Mouse (Mus musculus) layer of hippocampus, postnatal 25 days (tissue): ENCODE measurements around the gene Creg2. TPM values are rescaled to one million over a fixed set of nuclear protein-coding genes. Genes with fewer than 3 reads are reported as not detected.

Source experiments
- total RNA-seq, 2 experiments: library from RNA; stranded (reverse); gene quantifications; 2 replicates each; pipeline ENCODE4 v1.2.3; 2021

The Creg2 gene
- total RNA-seq, 2 experiments from 2014 or later = 84.2 to 90.8 TPM

Other genes with a start within 250 kb of the Creg2 start
- gene Tbc1d8, start 172.7 kb downstream of the Creg2 start, total RNA-seq = 10 to 100 TPM; 11.4 to 12.7 TPM
- gene Cnot11, start 116.5 kb downstream of the Creg2 start, total RNA-seq = 10 to 100 TPM; 22.0 to 22.9 TPM
- gene Rnf149, start 74.1 kb downstream of the Creg2 start, total RNA-seq = 10 to 100 TPM; 30.9 to 31.1 TPM
- gene Rfx8, start 69.5 kb upstream of the Creg2 start, total RNA-seq = under 1 TPM; 0.19 to 0.54 TPM
- not detected for gene Gm3646, start 153.9 kb upstream of the Creg2 start, total RNA-seq
- gene Map4k4, start 249.4 kb upstream of the Creg2 start, total RNA-seq = 100 to 1,000 TPM; 154 to 180 TPM